Mouse (Mus musculus): ENCODE data around the gene Tead1.

Tead1 gene

GRCm38 (mm10) chr7:112731584-112731983 is 52.5 kb downstream of the Tead1 start:
- no peak for DNase-seq

DNA sequence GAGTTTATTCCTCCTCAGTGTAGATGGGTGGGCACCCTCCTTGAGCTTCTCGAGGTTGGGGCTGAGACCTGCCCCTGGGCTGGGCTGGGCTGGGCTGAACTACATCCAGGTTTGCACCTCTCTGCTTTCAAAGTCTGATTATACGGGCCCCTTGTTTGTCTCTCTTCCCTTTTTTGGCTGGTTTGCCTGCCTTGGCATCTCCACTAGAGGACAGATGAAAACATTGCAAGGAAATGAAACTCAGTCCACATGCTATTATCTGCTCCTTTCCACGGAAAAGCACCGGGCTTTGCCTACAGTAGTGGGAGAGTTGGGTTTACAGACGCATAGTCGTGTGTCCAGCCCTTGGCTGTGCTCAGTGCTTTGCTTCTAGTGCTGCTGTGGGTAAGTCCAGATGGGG is 60.1 kb downstream of the Tead1 start:
- DNase-seq = no peak

DNA sequence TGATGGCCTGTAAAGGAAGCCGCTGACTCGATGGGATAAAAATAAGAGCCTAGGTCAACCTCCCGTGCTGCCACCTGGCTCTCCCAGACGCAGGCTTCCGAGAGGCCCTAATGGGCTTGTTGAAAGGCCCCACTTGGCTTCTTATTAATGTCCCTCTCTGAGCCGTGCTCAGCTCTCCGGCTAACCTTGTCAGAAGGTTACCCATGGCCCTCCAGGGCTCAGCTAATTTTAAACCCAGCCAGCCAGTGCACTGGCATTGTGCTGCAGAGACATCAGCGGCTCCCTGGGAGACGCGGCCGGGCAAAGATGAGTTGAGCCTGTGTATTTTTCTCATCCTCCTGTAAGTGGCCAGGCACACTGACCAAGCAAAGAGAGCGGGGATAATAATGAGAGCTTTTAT is 62.7 kb downstream of the Tead1 start:
- DNase-seq = peak; percentile 37

DNA sequence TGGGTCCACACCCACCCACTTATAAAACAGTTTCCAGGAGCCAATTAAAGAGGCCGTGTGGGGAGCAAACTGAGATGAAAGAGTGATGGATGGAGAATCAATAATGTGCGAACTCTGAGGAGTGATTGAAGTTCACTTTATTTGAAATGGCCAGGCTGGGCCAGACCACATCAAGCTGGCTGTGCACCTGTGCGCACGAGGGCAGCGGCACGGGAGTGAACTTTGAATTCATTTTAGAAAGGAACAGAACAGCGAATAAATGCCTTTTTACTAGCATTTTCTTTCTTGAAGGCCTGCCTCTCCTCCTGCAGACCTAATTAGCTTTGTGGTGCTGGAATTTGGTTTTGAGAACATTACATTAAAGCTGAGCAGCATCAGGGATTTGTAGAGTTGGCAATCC is 63.9 kb downstream of the Tead1 start:
- no peak for DNase-seq

DNA sequence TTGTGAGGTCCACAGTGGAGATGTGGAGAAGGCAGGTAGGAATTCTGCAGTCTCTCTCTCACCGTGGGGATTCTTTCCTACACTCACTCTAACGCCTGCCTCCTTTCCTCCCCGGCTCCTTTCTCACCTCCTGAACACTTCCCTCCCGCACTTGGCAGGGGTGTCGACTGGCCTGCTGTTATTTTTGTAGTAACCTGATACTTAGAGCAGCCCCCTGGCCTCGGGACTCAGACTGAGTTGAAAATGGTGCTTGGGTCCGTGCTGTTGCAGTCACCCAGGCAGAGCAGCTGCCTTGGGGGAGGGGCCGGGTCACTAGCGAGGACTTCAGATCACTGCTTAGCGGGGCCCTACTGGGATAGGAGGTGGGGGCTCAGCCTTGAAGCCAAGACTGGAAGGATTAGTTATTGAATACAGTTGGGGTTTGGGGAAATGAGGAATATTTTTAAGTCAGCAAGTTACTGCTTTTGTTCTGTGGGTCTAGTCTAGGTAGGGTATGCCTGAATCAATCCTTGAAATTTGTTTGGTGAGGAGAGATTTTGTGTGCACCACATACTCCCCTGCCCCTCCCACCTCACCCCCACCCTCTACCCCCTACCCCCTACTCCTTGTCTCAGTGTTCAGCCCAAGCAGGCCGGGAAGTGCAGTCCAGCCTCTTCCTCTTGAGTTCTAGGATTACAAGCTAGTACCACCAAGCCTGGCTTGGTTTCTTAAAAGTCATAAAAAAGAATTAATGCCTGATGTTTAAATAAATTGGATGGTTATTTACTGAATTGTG is 64.7 kb downstream of the Tead1 start:
- no peak for DNase-seq

- DNase-seq = no peak
These were observed 68.1 kb downstream of the Tead1 start for GRCm38 (mm10) chr7:112747187-112747586.

DNA sequence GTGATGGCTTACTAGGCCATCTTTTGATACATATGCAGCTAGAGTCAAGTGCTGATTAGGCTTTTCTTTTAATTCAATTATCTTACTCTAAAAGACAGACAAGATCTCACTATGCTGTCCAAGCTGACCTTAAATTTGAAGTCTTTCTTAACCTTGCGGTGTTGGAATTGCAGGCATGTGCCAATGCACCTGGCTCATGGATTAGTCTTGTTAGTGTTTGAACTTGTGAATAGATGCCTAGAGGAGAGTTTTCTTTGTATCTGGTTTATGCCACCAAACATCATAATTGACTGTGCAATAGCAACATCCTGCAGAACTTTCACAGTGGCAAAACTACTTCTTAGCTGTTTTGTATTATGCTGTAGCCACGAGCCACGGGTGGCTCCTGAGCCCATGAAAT is 68.7 kb downstream of the Tead1 start:
- no peak for DNase-seq

DNA sequence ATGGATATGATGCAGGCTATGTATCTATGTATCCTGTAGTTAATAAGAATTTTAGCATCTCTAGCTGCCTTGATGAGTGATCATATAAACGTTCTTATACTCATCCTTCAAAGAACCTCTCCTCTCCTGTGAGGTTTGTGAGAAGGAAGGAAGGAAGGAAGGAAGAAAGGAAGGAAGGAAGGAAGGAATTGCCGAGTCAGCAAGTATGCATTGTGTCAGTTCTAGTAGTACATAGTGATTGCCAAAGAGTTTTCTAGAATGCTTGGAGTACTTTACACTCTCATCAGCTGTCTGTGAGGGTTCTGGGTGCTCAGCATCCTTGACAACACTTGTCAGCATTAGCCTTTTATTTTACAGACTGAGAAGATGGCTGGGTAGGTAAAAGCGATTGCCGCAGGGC is 69.2 kb downstream of the Tead1 start:
- no peak for DNase-seq

GRCm38 (mm10) chr7:112750101-112750500 is 71.0 kb downstream of the Tead1 start:
- DNase-seq = no peak

- DNase-seq = no peak
These were observed 73.2 kb downstream of the Tead1 start for GRCm38 (mm10) chr7:112752311-112752710.

GRCm38 (mm10) chr7:112753314-112753713 is 74.2 kb downstream of the Tead1 start:
- no peak for DNase-seq

DNA sequence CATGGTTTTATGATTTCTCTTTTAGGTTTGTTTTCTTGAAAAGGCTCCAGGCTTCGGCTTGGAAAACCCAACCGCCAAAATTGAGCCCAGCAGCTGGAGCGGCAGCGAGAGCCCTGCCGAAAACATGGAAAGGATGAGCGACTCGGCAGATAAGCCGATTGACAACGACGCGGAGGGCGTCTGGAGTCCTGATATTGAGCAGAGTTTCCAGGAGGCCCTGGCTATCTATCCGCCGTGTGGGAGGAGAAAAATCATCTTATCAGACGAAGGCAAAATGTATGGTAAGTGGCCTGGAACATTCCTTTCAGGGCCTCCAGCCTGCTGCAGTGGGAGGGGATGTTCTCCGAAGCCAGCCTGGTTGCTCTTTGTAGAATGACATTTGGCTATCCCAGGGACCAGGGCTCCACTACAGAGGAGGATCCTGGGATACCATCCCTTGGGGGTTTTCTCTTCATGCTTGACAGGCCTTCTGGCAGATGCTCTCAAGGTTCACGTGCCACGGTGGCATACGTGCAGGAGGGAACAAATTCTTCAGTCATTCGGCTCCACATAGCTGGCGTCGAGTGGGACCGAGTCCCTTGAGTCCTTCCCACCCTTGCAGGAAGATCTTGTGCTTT is 80.3 kb downstream of the Tead1 start:
- DNase-seq = no peak

DNA sequence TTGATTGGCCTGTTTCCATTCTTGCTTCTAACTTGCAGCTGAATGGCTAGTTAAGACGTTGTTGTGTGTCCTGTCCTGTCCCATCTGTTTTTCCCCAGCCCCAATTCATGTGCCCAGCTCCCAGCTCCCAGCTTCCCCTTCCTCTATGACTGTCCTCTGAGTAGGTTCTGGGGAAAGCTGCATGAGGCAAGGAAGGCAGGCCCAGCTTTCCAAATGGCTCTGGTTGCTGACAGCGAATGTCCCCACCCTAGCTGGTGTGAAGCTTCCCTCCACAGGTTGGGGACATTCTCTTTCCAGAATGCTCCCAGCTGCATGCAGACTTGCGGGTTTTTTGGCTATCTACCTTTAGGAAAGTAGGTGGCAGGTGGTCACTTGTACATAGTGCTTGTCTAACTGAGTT is 81.2 kb downstream of the Tead1 start:
- DNase-seq = no peak

DNA sequence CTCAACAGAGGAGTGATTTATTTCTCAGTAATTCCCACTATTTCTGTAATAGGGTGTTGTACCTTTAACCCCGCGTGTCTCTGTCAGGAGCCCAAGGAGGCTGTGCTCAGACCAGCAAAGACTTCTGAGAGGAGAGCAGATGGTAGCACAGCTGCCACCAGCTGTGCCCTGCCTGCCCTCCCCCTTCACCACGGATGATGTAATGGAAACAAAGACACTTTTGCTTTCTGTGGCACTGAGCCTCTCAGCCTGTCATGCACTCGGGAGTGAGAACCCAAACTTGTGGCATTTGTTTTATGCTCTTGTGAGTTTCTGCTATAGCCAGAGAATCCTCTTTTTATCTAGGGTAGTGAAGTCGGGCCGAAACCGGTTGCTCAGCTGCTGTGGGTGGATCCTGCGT is 81.7 kb downstream of the Tead1 start:
- no peak for DNase-seq

GRCm38 (mm10) chr7:112762870-112763269 is 83.8 kb downstream of the Tead1 start:
- DNase-seq = no peak

GRCm38 (mm10) chr7:112763513-112763912 is 84.4 kb downstream of the Tead1 start:
- DNase-seq = peak; percentile 31

DNA sequence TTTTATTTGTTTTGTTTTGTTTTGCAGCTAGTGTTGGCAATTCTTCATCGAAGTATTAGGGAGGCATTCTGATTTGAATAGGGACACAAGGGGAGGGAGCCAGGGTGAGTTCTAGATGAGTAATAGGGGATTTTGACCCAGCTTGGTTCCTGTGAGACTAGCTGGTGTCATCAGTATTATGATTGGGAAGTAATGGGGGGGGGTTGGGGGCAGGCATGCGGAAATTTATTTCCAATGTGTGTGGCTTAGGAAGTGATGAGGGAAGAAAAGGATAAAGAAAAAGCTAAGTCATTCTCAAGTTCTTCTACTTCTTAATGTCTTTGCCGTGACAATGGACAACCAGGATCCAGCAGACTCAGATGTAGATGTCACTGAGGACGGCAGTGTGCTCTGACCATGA is 85.8 kb downstream of the Tead1 start:
- DNase-seq = no peak

DNA sequence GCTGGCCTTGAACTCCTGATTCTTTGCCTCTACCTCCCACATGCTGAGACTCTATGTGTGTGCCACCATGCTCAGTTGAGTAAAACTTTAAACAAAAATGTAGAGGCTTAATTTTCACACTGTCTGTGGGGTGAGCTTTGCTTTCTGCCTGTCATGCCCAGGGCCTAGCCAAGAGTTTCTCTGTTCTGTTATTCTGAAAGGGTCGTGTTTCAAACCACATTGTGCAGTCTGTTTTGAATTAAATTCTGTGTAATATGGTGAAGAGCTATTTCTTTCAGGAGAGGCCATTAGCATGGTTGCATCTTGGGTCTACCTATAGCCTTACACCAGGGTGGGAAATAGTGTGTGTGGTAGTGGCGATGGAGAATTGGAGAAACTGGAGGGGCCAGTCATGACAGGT is 90.7 kb downstream of the Tead1 start:
- DNase-seq = no peak

- no peak for DNase-seq
These were observed 92.3 kb downstream of the Tead1 start for GRCm38 (mm10) chr7:112771461-112771860.

DNA sequence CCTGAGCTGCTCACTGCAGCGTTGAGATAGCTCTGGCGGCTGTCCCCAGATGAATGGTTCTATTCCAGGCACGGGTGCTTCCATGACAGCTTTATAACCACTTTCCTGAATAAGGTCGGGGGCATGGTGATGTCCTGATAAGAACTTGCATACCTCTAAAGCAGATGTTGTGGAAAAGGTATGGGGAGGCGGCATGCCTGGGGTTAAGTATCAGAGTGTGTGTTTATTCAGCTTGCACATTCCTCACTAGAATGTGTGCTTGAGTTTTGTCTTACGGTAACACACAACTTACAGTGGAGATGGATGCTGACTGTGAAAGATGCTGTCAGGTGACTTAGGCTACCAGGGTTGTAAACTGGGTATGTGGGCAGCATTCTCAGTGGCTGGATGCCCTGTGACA is 93.7 kb downstream of the Tead1 start:
- no peak for DNase-seq

- DNase-seq = no peak
These were observed 94.5 kb downstream of the Tead1 start for GRCm38 (mm10) chr7:112773601-112774000.

- no peak for DNase-seq
These were observed 96.7 kb downstream of the Tead1 start for GRCm38 (mm10) chr7:112775816-112776215.

- no peak for DNase-seq
These were observed 97.6 kb downstream of the Tead1 start for GRCm38 (mm10) chr7:112776670-112777069.

DNA sequence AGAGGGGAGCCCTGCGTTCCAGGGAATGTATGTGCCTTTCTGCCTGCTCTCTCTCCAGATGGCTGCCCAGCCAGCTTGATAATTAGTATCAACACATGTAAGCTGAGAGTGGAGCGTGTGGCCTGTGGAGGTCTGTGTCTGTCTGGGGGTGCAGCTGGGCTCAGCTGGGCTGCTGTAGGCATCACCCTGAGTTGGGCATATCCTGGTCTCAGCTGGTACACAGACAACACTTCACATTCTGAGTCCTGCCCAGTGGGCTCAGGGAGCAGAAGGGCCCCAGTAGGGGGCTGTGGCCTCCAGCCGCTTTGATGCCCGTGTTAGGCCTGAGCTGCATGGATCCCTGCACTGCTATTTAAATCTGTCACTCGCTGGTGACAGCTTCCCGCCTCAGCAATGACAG is 100.5 kb downstream of the Tead1 start:
- no peak for DNase-seq

- DNase-seq = no peak
These were observed 101.8 kb downstream of the Tead1 start for GRCm38 (mm10) chr7:112780910-112781309.
